ENCODE assay signal across 8 mouse cellular contexts in genomic region chr1:160743229-160743628, GRCm38 (mm10). TPM values are rescaled to one million over a fixed set of nuclear protein-coding genes. Genes with fewer than 3 reads are reported as not detected.
DNase-seq lines count a peak whose midpoint lies in the region; ATAC-seq and TF ChIP-seq lines count a peak whose summit lies in the region.

No protein-coding gene starts in this region.

- TF ChIP-seq CTCF in liver, adult 2 months (IDR thresholded peaks at IDR 0.05; ENCODE audit: low read depth, low read length) = peak; percentile 54

- H3K79me2 ChIP-seq in liver, adult 2 months (ENCODE audit: control insufficient read depth, insufficient read depth, low read length) = peaks cover 2% of the 10 kb centered on the region; the same call in 1 of the 2 replicates

- peak; percentile 63 for DNase-seq in liver, adult 2 months (ENCODE audit: extremely low read depth, low read depth, low spot score)
- DNase-seq in liver, embryonic 11.5 days (ENCODE audit: low spot score) = no peak
- peak; percentile 85 for DNase-seq in NIH3T3 (ENCODE audit: low read depth)
- peak; percentile 83 for DNase-seq in cerebellum, adult 9-10 months
- DNase-seq in gastrocnemius, postnatal 14 days = peak; percentile 32
- DNase-seq in layer of hippocampus, postnatal 25 days (ENCODE audit: extremely low spot score in 1 of 2, low spot score in 1 of 2) = peak; percentile 26 to 72

- no peak overlapping the region for H3K4me2 ChIP-seq in liver, embryonic 11.5 days
- no peak overlapping the region for H3K4me2 ChIP-seq in neural tube, embryonic 12.5 days (replicated peaks)

- 2% methylated on average over 2 of the region's 2 CpGs for WGBS in liver, adult 2 months
- 4% methylated on average over 2 of the region's 2 CpGs for WGBS in liver, embryonic 11.5 days
- 6% methylated on average over 2 of the region's 2 CpGs for WGBS in neural tube, embryonic 12.5 days

- H3K36me3 ChIP-seq in liver, adult 2 months (ENCODE audit: control insufficient read depth, insufficient read depth, low read length) = peaks cover 4% of the 10 kb centered on the region
- peaks cover 3% of the 10 kb centered on the region; the same call in 1 of the 2 replicates for H3K36me3 ChIP-seq in liver, embryonic 11.5 days (ENCODE audit: control insufficient read depth, insufficient read depth, low read length)
- H3K36me3 ChIP-seq in neural tube, embryonic 12.5 days = no peaks in the 10 kb centered on the region

- no peak overlapping the region for H3K27ac ChIP-seq in liver, adult 2 months (replicated peaks; ENCODE audit: insufficient read depth, low read depth, low read length)
- H3K27ac ChIP-seq in liver, embryonic 11.5 days (ENCODE audit: low read depth, low read length) = no peak overlapping the region
- H3K27ac ChIP-seq in neural tube, embryonic 12.5 days = no peak overlapping the region

- no peak for TF ChIP-seq POLR2A in liver, adult 2 months (IDR thresholded peaks at IDR 0.05; ENCODE audit: extremely low read depth, insufficient read depth, low read length)

- H3K4me1 ChIP-seq in liver, adult 2 months (ENCODE audit: control insufficient read depth, insufficient read depth, low read length) = peaks cover 2% of the 10 kb centered on the region; the same call in 1 of the 2 replicates
- H3K4me1 ChIP-seq in liver, embryonic 11.5 days (replicated peaks; ENCODE audit: control insufficient read depth, insufficient read depth, low read length) = no peaks in the 10 kb centered on the region; the same call in 1 of the 2 replicates
- 0 out of 2 replicates have a peak, but pooled peaks cover 4% of the 10 kb centered on the region for H3K4me1 ChIP-seq in neural tube, embryonic 12.5 days

- intact Hi-C loops in gastrocnemius, postnatal 14 days (cut with DNase I; ENCODE audit: low total_unique reads) = loop anchor here (10.0 kb wide), 2 partner anchors 192 to 452 kb away; no protein-coding TSS in a partner anchor

- H3K27me3 ChIP-seq in liver, adult 2 months (ENCODE audit: control insufficient read depth, insufficient read depth, low read length) = no peaks in the 10 kb centered on the region
- no peaks in the 10 kb centered on the region for H3K27me3 ChIP-seq in liver, embryonic 11.5 days (replicated peaks; ENCODE audit: control insufficient read depth, insufficient read depth, low read length)
- H3K27me3 ChIP-seq in neural tube, embryonic 12.5 days (replicated peaks) = no peaks in the 10 kb centered on the region

- no peak for ATAC-seq in liver, embryonic 11.5 days (replicated peaks; ENCODE audit: low FRiP score)
- 0 out of 2 replicates have a peak, but pooled peaks have one; percentile 61 for ATAC-seq in neural tube, embryonic 12.5 days (ENCODE audit: low FRiP score, low read depth)
- no peak for ATAC-seq in monocyte, adult 5-6 weeks (replicated peaks; ENCODE audit: insufficient number of reproducible peaks, low FRiP score, low TSS enrichment, poor library complexity, severe bottlenecking)

- H3K9me3 ChIP-seq in liver, embryonic 11.5 days (ENCODE audit: control insufficient read depth, low read length) = no peaks in the 10 kb centered on the region
- H3K9me3 ChIP-seq in neural tube, embryonic 12.5 days = no peaks in the 10 kb centered on the region

- H3K9ac ChIP-seq in liver, adult 2 months (ENCODE audit: low read depth, low read length) = no peak overlapping the region
- H3K9ac ChIP-seq in liver, embryonic 11.5 days (ENCODE audit: low read depth, low read length) = no peak overlapping the region
- H3K9ac ChIP-seq in neural tube, embryonic 12.5 days = no peak overlapping the region

- H3K4me3 ChIP-seq in liver, adult 2 months (ENCODE audit: insufficient read depth, low read depth, low read length) = no peak overlapping the region
- no peak overlapping the region for H3K4me3 ChIP-seq in liver, embryonic 11.5 days (ENCODE audit: low read depth, low read length)
- H3K4me3 ChIP-seq in neural tube, embryonic 12.5 days = no peak overlapping the region

RNA-seq across cellular contexts. Expression of gene Rabgap1l, which starts 49.8 kb away (rescaled TPM):
- total RNA-seq in liver, adult 2 months (2014; rRNA removed) = 64.6 and 78.7 TPM in 2 replicates
- polyA plus RNA-seq in liver, adult 2 months (2012; rRNA removed) = 4.7 and 6.4 TPM in 2 replicates
- 63.5 and 69.3 TPM in 2 replicates for polyA plus RNA-seq in liver, embryonic 11.5 days (2014; fragmentation: Nextera tagmentation; extraction: Ambion mirVana)
- 10 to 100 TPM; 12.6 to 13.7 TPM for total RNA-seq in gastrocnemius, postnatal 14 days (2021)
- 100 to 1,000 TPM; 214 to 241 TPM for total RNA-seq in layer of hippocampus, postnatal 25 days (2021)
- polyA plus RNA-seq in neural tube, embryonic 12.5 days (2016; fragmentation: Nextera tagmentation; extraction: Ambion mirVana) = 15.2 and 16.2 TPM in 2 replicates
- 136 to 229 TPM (median 184 TPM) in 3 replicates for total RNA-seq in monocyte, adult 5-6 weeks (2017)
